Mouse (Mus musculus): Measurements from ENCODE around the gene Lrrc9. TPM values are rescaled to one million over a fixed set of nuclear protein-coding genes. Genes with fewer than 3 reads are reported as not detected.

The Lrrc9 gene
- polyA plus RNA-seq, 1 experiment from 2014 or later, result 0.26 TPM

DNA sequence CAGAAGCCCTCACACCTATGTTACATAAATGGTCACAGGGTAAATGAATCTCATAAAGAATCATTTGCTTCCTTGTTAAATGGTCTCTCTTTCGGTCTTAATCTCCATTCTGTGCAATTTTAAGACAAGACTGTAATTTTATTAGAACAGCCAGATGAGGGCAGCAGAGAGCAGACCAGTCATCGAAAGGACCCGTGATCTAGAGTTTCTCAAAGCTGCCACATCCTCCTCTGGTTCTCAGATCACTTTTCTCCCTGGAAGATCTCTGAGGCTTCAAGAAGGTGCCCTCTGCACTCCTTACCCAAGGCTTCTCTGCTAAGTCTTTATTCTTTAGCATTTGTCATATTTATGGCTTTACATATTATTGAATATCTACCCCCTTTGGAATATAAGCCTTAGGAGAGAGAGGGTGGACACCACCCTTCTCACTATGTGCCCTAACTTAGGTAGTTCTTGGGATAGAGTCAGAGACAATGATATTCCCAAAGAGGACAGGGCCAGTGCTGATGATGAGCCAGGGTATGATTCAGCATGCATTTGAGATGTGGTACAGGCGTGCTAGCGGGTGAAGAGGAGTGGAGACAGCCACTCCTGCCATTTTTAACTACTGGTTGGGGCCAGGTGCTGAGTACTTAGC is 20.3 kb downstream of the Lrrc9 start:
- Histone ChIP-seq H3K4me2 (ENCODE audit: low read depth, low read length) (no peak overlapping the region), H3K4me1 (ENCODE audit: control insufficient read depth, insufficient read depth, low read length) (no peaks in the 10 kb centered on the region), H3K27me3 (replicated peaks; ENCODE audit: control insufficient read depth, insufficient read depth, low read length) (no peaks in the 10 kb centered on the region), H3K9ac (ENCODE audit: low read depth, low read length) (no peak overlapping the region), H3K27ac (replicated peaks; ENCODE audit: low read depth, low read length) (no peak overlapping the region), H3K4me3 (ENCODE audit: low read depth, low read length) (no peak overlapping the region), H3K36me3 (ENCODE audit: control insufficient read depth, insufficient read depth, low read length) (no peaks in the 10 kb centered on the region), H3K9me3 (ENCODE audit: control insufficient read depth, low read length) (no peaks in the 10 kb centered on the region)
- 45% methylated on average over 5 of the region's 5 CpGs for WGBS
- DNase-seq (ENCODE audit: low spot score) (peak; percentile 86), ATAC-seq (ENCODE audit: low read depth) (0 out of 2 replicates have a peak, but pooled peaks have one; percentile 53)

DNA sequence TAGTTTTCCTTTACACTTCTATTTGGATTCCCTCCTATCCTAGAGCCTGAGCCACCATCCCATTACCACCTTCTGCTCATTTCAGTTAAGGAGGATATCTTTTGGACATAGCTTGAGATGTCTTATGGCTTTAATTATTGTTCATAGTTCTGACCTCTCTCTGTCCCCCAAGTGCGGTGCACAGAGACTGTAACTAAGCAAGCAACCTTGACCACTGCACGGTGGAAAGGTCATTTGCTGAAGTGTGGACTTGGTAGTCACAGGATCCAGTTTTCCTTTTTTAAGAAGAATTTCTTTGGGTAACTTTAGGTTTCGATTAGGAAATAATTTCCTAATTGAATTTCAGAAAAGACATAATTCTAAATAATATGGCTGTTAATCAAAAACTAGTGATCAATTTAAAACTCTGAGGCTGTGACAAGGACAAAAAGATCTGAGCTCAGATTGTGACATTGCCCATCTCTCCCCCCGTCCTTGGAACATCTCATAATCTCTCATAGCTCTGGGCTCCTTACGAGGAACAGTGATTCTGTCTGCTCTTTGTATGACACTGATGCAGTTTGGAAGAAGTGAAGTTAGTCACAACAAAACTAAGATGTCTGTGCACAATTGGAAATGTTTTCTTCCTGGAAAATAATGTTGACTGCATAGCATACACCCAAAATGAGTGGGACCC is 24.3 kb downstream of the Lrrc9 start:
- Histone ChIP-seq H3K27ac (replicated peaks; ENCODE audit: low read depth, low read length) (no peak overlapping the region), H3K4me2 (ENCODE audit: low read depth, low read length) (no peak overlapping the region), H3K9ac (ENCODE audit: low read depth, low read length) (no peak overlapping the region), H3K36me3 (ENCODE audit: control insufficient read depth, insufficient read depth, low read length) (no peaks in the 10 kb centered on the region), H3K27me3 (replicated peaks; ENCODE audit: control insufficient read depth, insufficient read depth, low read length) (no peaks in the 10 kb centered on the region), H3K4me3 (ENCODE audit: low read depth, low read length) (no peak overlapping the region), H3K9me3 (ENCODE audit: control insufficient read depth, low read length) (no peaks in the 10 kb centered on the region), H3K4me1 (ENCODE audit: control insufficient read depth, insufficient read depth, low read length) (no peaks in the 10 kb centered on the region)
- DNase-seq (ENCODE audit: low spot score) (no peak), ATAC-seq (ENCODE audit: low read depth) (no peak)
- 80% methylated on average over 5 of the region's 5 CpGs for WGBS

DNA sequence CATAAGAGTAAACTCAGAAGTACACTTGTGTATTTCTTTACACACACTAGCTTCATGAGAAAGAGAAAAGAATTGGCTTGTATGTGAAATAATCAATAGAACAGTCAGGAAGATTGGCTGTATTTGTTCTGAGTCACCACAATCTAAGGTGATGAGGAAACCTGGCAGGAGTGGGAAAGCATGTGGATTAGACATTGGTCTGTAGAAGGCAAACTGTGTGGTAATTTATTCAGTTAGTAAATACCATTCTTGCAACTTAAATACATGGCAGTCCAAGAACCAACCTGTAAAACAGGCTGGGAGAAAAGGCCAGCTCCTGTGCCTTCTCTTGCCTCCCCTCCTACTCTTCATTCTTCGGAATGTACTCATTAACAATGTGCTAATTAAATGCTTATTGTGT is 25.6 kb downstream of the Lrrc9 start:
- Histone ChIP-seq H3K36me3 (ENCODE audit: control insufficient read depth, insufficient read depth, low read length) (no peaks in the 10 kb centered on the region), H3K9me3 (ENCODE audit: control insufficient read depth, low read length) (no peaks in the 10 kb centered on the region), H3K27me3 (replicated peaks; ENCODE audit: control insufficient read depth, insufficient read depth, low read length) (no peaks in the 10 kb centered on the region), H3K27ac (replicated peaks; ENCODE audit: low read depth, low read length) (no peak overlapping the region), H3K4me2 (ENCODE audit: low read depth, low read length) (no peak overlapping the region), H3K4me3 (ENCODE audit: low read depth, low read length) (no peak overlapping the region), H3K4me1 (ENCODE audit: control insufficient read depth, insufficient read depth, low read length) (no peaks in the 10 kb centered on the region), H3K9ac (ENCODE audit: low read depth, low read length) (no peak overlapping the region)
- WGBS, result 90% methylated on average over 1 of the region's 1 CpGs
- no peak for DNase-seq (ENCODE audit: low spot score)
- no peak for ATAC-seq (ENCODE audit: low read depth)

DNA sequence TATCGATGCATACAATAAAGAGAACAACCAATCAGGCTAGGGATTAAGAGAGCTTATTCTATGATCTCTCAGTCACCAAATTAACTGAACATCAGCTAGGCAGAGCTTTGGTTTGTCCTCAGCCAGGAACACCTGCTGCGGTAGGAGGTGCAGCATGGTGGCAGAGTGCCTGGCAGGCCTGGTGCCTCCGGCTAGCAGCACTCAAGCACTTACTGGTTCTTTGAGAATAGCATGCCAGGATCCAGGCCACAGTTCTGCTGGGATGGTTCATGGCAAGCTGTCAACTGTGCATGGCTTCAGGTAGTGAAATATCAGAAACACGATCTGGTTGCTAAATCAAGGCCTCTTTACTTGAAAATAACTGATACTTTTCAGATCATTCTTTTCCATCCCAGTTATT is 26.1 kb downstream of the Lrrc9 start:
- WGBS, result 87% methylated on average over 4 of the region's 4 CpGs
- H3K4me2 ChIP-seq (ENCODE audit: low read depth, low read length), result no peak overlapping the region
- ATAC-seq (ENCODE audit: low read depth) (no peak), DNase-seq (ENCODE audit: low spot score) (no peak)
- H3K9ac ChIP-seq (ENCODE audit: low read depth, low read length), result no peak overlapping the region
- H3K27me3 ChIP-seq (replicated peaks; ENCODE audit: control insufficient read depth, insufficient read depth, low read length), result no peaks in the 10 kb centered on the region
- H3K9me3 ChIP-seq (ENCODE audit: control insufficient read depth, low read length), result no peaks in the 10 kb centered on the region
- H3K4me3 ChIP-seq (ENCODE audit: low read depth, low read length), result no peak overlapping the region
- H3K36me3 ChIP-seq (ENCODE audit: control insufficient read depth, insufficient read depth, low read length), result no peaks in the 10 kb centered on the region
- H3K4me1 ChIP-seq (ENCODE audit: control insufficient read depth, insufficient read depth, low read length), result no peaks in the 10 kb centered on the region
- H3K27ac ChIP-seq (replicated peaks; ENCODE audit: low read depth, low read length), result no peak overlapping the region

- 78% methylated on average over 2 of the region's 2 CpGs for WGBS
- ATAC-seq (ENCODE audit: low read depth), result no peak
- Histone ChIP-seq H3K4me3 (ENCODE audit: low read depth, low read length) (no peak overlapping the region), H3K4me1 (ENCODE audit: control insufficient read depth, insufficient read depth, low read length) (no peaks in the 10 kb centered on the region), H3K27me3 (replicated peaks; ENCODE audit: control insufficient read depth, insufficient read depth, low read length) (no peaks in the 10 kb centered on the region), H3K9me3 (ENCODE audit: control insufficient read depth, low read length) (no peaks in the 10 kb centered on the region), H3K4me2 (ENCODE audit: low read depth, low read length) (no peak overlapping the region), H3K9ac (ENCODE audit: low read depth, low read length) (no peak overlapping the region), H3K27ac (replicated peaks; ENCODE audit: low read depth, low read length) (no peak overlapping the region), H3K36me3 (ENCODE audit: control insufficient read depth, insufficient read depth, low read length) (no peaks in the 10 kb centered on the region)
- peak; percentile 9 for DNase-seq (ENCODE audit: low spot score)
Observed at GRCm38 (mm10) chr12:72476773-72477450, 35.2 kb downstream of the Lrrc9 start.

GRCm38 (mm10) chr12:72482226-72482625 is 40.6 kb downstream of the Lrrc9 start:
- Histone ChIP-seq H3K9ac (ENCODE audit: low read depth, low read length) (no peak overlapping the region), H3K4me1 (ENCODE audit: control insufficient read depth, insufficient read depth, low read length) (no peaks in the 10 kb centered on the region), H3K27me3 (replicated peaks; ENCODE audit: control insufficient read depth, insufficient read depth, low read length) (no peaks in the 10 kb centered on the region), H3K4me3 (ENCODE audit: low read depth, low read length) (no peak overlapping the region), H3K27ac (replicated peaks; ENCODE audit: low read depth, low read length) (no peak overlapping the region), H3K36me3 (ENCODE audit: control insufficient read depth, insufficient read depth, low read length) (no peaks in the 10 kb centered on the region), H3K9me3 (ENCODE audit: control insufficient read depth, low read length) (no peaks in the 10 kb centered on the region), H3K4me2 (ENCODE audit: low read depth, low read length) (no peak overlapping the region)
- ATAC-seq (ENCODE audit: low read depth) (no peak), DNase-seq (ENCODE audit: low spot score) (no peak)

DNA sequence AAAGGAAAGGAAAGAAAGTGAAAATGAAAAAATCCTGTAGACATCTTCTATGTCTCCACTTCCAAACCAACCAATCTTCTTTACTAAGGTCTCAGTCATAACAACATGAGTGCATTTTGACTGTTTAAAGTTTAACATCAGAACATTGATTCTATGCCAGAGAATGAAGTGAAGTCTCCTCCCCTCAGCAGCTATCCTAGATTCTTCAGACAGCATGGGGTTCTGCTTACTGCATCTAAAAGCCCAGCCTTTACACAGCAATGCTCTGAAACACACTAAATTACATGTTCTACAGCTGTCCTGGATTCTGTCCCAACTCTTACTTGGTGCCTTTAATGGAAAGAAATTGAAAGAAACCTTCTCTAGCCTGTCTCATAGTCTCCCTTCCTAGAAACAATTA is 43.2 kb downstream of the Lrrc9 start:
- no peak overlapping the region for H3K4me2 ChIP-seq (ENCODE audit: low read depth, low read length)
- H3K36me3 ChIP-seq (ENCODE audit: control insufficient read depth, insufficient read depth, low read length), result no peaks in the 10 kb centered on the region
- H3K4me1 ChIP-seq (ENCODE audit: control insufficient read depth, insufficient read depth, low read length), result no peaks in the 10 kb centered on the region
- no peaks in the 10 kb centered on the region for H3K9me3 ChIP-seq (ENCODE audit: control insufficient read depth, low read length)
- H3K4me3 ChIP-seq (ENCODE audit: low read depth, low read length), result no peak overlapping the region
- DNase-seq (ENCODE audit: low spot score) (peak; percentile 47), ATAC-seq (ENCODE audit: low read depth) (no peak)
- no peak overlapping the region for H3K27ac ChIP-seq (replicated peaks; ENCODE audit: low read depth, low read length)
- H3K27me3 ChIP-seq (replicated peaks; ENCODE audit: control insufficient read depth, insufficient read depth, low read length), result no peaks in the 10 kb centered on the region
- H3K9ac ChIP-seq (ENCODE audit: low read depth, low read length), result no peak overlapping the region

- WGBS, result 64% methylated on average over 3 of the region's 3 CpGs
- Histone ChIP-seq H3K4me2 (ENCODE audit: low read depth, low read length) (no peak overlapping the region), H3K36me3 (ENCODE audit: control insufficient read depth, insufficient read depth, low read length) (no peaks in the 10 kb centered on the region), H3K4me3 (ENCODE audit: low read depth, low read length) (no peak overlapping the region), H3K4me1 (ENCODE audit: control insufficient read depth, insufficient read depth, low read length) (no peaks in the 10 kb centered on the region), H3K27me3 (replicated peaks; ENCODE audit: control insufficient read depth, insufficient read depth, low read length) (no peaks in the 10 kb centered on the region), H3K27ac (replicated peaks; ENCODE audit: low read depth, low read length) (no peak overlapping the region), H3K9ac (ENCODE audit: low read depth, low read length) (no peak overlapping the region), H3K9me3 (ENCODE audit: control insufficient read depth, low read length) (no peaks in the 10 kb centered on the region)
- ATAC-seq (ENCODE audit: low read depth), result no peak
- no peak for DNase-seq (ENCODE audit: low spot score)
Observed at GRCm38 (mm10) chr12:72487498-72487897, 45.8 kb downstream of the Lrrc9 start.

Data from embryonic facial prominence, embryonic 14.5 days (tissue).